Mouse (Mus musculus) liver, embryonic 14.5 days (tissue): ENCODE data around the gene Mars. TPM values are rescaled to one million over a fixed set of nuclear protein-coding genes. Genes with fewer than 3 reads are reported as not detected.

Experiments
- ATAC-seq: fragments of 200-750 bp; cut with Nextera tagmentation; 2 replicates; pipeline ENCODE4 v1.8.0; 2017; ENCODE audit warnings: moderate number of reproducible peaks, mild to moderate bottlenecking, moderate library complexity; ENCODE audit not compliant: insufficient read depth
- DNase-seq, 3 experiments: peaks; one replicate each; pipeline ENCODE4 v3.0.0-alpha.2; 2012 to 2013; ENCODE audit warnings: low read depth in 3 of 3, low spot score in 3 of 3
- H3K27ac ChIP-seq: fragments of 300-500 bp; sonication (generic); 2 replicates; pipeline ENCODE4 v1.5.1; 2014; ENCODE audit warnings: moderate library complexity, mild to moderate bottlenecking, control low read depth, inconsistent platforms
- H3K27me3 ChIP-seq: fragments of 300-500 bp; sonication (generic); 2 replicates; pipeline ENCODE4 v1.6.1; 2014; ENCODE audit warnings: mild to moderate bottlenecking, low read length, moderate library complexity; ENCODE audit not compliant: control insufficient read depth, insufficient read depth
- H3K36me3 ChIP-seq: fragments of 300-500 bp; sonication (generic); replicated peaks from 2 replicates; pipeline ENCODE4 v1.6.1; 2014; ENCODE audit warnings: low read depth; ENCODE audit not compliant: control insufficient read depth, insufficient read depth
- H3K4me1 ChIP-seq, 2 experiments: fragments of 200-500 bp in 1 of 2; fragments of 300-500 bp in 1 of 2; sonication (generic) in 1 of 2; replicated peaks; 2 replicates each; pipeline ENCODE4 v1.6.1; 2012 to 2014; ENCODE audit warnings: antibody characterized with exemption in 1 of 2, inconsistent platforms in 1 of 2, low read length in 1 of 2; ENCODE audit not compliant: control insufficient read depth in 2 of 2, insufficient read depth in 2 of 2
- H3K4me2 ChIP-seq: fragments of 300-500 bp; sonication (generic); 2 replicates; pipeline ENCODE4 v1.6.1; 2014; ENCODE audit warnings: low read depth, mild to moderate bottlenecking, control low read depth, moderate library complexity
- H3K4me3 ChIP-seq, 2 experiments: fragments of 200-500 bp in 1 of 2; fragments of 300-500 bp in 1 of 2; sonication (generic) in 1 of 2; 2 replicates each; pipeline ENCODE4 v1.5.1; 2012 to 2014; ENCODE audit warnings: low read depth in 2 of 2, low read length in 2 of 2, mild to moderate bottlenecking in 2 of 2, control low read depth in 1 of 2, inconsistent platforms in 1 of 2, moderate library complexity in 1 of 2; ENCODE audit not compliant: insufficient read depth in 1 of 2
- H3K9ac ChIP-seq: fragments of 300-500 bp; sonication (generic); replicated peaks from 2 replicates; pipeline ENCODE4 v1.6.1; 2014; ENCODE audit warnings: mild to moderate bottlenecking, control low read depth, moderate library complexity
- H3K9me3 ChIP-seq: fragments of 300-500 bp; sonication (generic); 2 replicates; pipeline ENCODE4 v1.6.1; 2016; ENCODE audit warnings: low read length, mixed read lengths; ENCODE audit not compliant: control insufficient read depth
- CTCF ChIP-seq: IDR thresholded peaks from 2 replicates; pipeline ENCODE4 v1.5.1; 2016; ENCODE audit warnings: antibody characterized with exemption, low read depth, control low read depth
- EP300 ChIP-seq: IDR thresholded peaks from 2 replicates; pipeline ENCODE4 v1.6.1; 2016; ENCODE audit warnings: antibody characterized with exemption, low read depth
- WGBS: fragments of 180-500 bp; shearing (Covaris S2); extraction: QIAGEN DNeasy Blood & Tissue Kit; methylation state at CpG from one replicate; pipeline ENCODE4 v1.1.7; 2014; ENCODE audit not compliant: insufficient replicate concordance; 5-methylcytosine and 5-hydroxymethylcytosine counted together
- polyA plus RNA-seq, 2 experiments: library from polyadenylated mRNA; depleted of rRNA in 1 of 2; stranded (reverse) in 1 of 2; unstranded in 1 of 2; fragments of >200 nt; fragmentation: Nextera tagmentation in 1 of 2; extraction: Ambion mirVana in 1 of 2; gene quantifications; 2 replicates each; pipeline versions ENCODE4 v1.2.1 to v1.2.3; 2012 to 2014

The Mars gene
- polyA plus RNA-seq, 2 experiments, result 63.4 to 101 TPM

GRCm38 (mm10) chr10:127274261-127275022 lies 37.1 kb downstream of the Mars start:
- H3K27ac ChIP-seq, result no peak overlapping the region
- ATAC-seq, result no peak
- H3K36me3 ChIP-seq, result peaks cover 38% of the 10 kb centered on the region
- no peak overlapping the region for H3K9ac ChIP-seq
- no peaks in the 10 kb centered on the region for H3K9me3 ChIP-seq
- H3K4me2 ChIP-seq, result no peak overlapping the region
- DNase-seq, result no peak
- no peak overlapping the region for H3K4me3 ChIP-seq
- H3K4me1 ChIP-seq, result peaks cover 3 to 13% of the 10 kb centered on the region in 2 experiments; a peak in 3 of 4 replicates
- 84% methylated on average over 11 of the region's 11 CpGs for WGBS
- TF ChIP-seq EP300, result no peak
- no peak for TF ChIP-seq CTCF
- H3K27me3 ChIP-seq, result no peaks in the 10 kb centered on the region

- peaks cover 28% of the 10 kb centered on the region for H3K36me3 ChIP-seq
Measured at GRCm38 (mm10) chr10:127272371-127272770, 39.2 kb downstream of the Mars start.

GRCm38 (mm10) chr10:127269884-127270283 lies 41.7 kb downstream of the Mars start:
- H3K4me3 ChIP-seq, result no peak overlapping the region
- peaks cover 7 to 21% of the 10 kb centered on the region in 2 experiments for H3K4me1 ChIP-seq
- H3K36me3 ChIP-seq, result peaks cover 8% of the 10 kb centered on the region; the same call in 1 of the 2 replicates

More at GRCm38 (mm10) chr10:127272371-127272770, 39.2 kb downstream of the Mars start:
- no peak for DNase-seq
- no peak for TF ChIP-seq CTCF
- TF ChIP-seq EP300, result no peak
- H3K9me3 ChIP-seq, result no peaks in the 10 kb centered on the region
- no peak for ATAC-seq
- H3K27ac ChIP-seq, result no peak overlapping the region
- H3K4me2 ChIP-seq, result no peak overlapping the region
- H3K4me1 ChIP-seq, result peaks cover 7 to 17% of the 10 kb centered on the region in 2 experiments
- no peak overlapping the region for H3K9ac ChIP-seq
- no peak overlapping the region for H3K4me3 ChIP-seq
- 81% methylated on average over 5 of the region's 5 CpGs for WGBS
- H3K27me3 ChIP-seq, result no peaks in the 10 kb centered on the region

GRCm38 (mm10) chr10:127269036-127269435 lies 42.5 kb downstream of the Mars start:
- DNase-seq (no peak), ATAC-seq (no peak)
- no peak for TF ChIP-seq EP300
- no peak for TF ChIP-seq CTCF
- H3K4me3 ChIP-seq, result no peak overlapping the region
- H3K9me3 ChIP-seq, result no peaks in the 10 kb centered on the region
- peaks cover 8% of the 10 kb centered on the region; the same call in 1 of the 2 replicates for H3K36me3 ChIP-seq
- H3K9ac ChIP-seq, result no peak overlapping the region
- WGBS, result 81% methylated on average over 12 of the region's 12 CpGs
- H3K27ac ChIP-seq, result no peak overlapping the region
- no peaks in the 10 kb centered on the region for H3K27me3 ChIP-seq
- no peak overlapping the region for H3K4me2 ChIP-seq
- peaks cover 4 to 16% of the 10 kb centered on the region in 2 experiments for H3K4me1 ChIP-seq

More at GRCm38 (mm10) chr10:127269884-127270283, 41.7 kb downstream of the Mars start:
- DNase-seq, result no peak
- no peak overlapping the region for H3K4me2 ChIP-seq
- H3K27ac ChIP-seq, result no peak overlapping the region
- WGBS, result 45% methylated on average over 4 of the region's 4 CpGs
- H3K9ac ChIP-seq, result no peak overlapping the region
- H3K9me3 ChIP-seq, result no peaks in the 10 kb centered on the region
- TF ChIP-seq EP300, result no peak
- H3K27me3 ChIP-seq, result no peaks in the 10 kb centered on the region
- ATAC-seq, result no peak

- Histone ChIP-seq H3K4me2 (no peak overlapping the region), H3K9ac (no peak overlapping the region), H3K27ac (peak overlapping the region; percentile 17; the same call in 1 of the 2 replicates), H3K4me1 (peaks cover 4 to 13% of the 10 kb centered on the region in 2 experiments), H3K27me3 (peaks cover under 1% of the 10 kb centered on the region), H3K36me3 (peaks cover 8% of the 10 kb centered on the region; the same call in 1 of the 2 replicates), H3K9me3 (no peaks in the 10 kb centered on the region), H3K4me3 (no peak overlapping the region)
- ATAC-seq (no peak), DNase-seq (no peak)
- TF ChIP-seq CTCF, result no peak
- TF ChIP-seq EP300, result no peak
- WGBS, result 62% methylated on average over 5 of the region's 5 CpGs
Measured at GRCm38 (mm10) chr10:127268401-127268800, 43.2 kb downstream of the Mars start.
